ENCODE assay signal across 25 mouse cellular contexts in the genomic region with DNA sequence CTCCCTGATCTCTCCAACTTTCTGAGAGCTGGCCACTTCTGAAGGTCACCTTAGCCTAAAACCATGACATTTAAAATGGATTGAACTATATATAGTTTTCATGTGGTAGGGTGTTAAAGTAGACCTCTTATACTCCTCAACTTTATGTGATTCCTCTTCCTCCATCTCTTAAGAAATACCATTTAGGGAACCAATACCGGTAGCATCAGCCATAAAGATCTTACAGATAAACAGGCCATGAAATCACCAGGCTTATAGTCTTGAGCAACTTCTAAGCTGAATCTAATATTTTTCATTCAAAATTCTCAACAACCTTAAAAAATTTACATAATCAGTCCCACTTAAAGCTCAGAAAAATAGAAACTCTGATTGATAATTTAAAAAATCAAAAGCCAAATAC. TPM values are rescaled to one million over a fixed set of nuclear protein-coding genes. Genes with fewer than 3 reads are reported as not detected.
DNase-seq lines count a peak whose midpoint lies in the region; ATAC-seq lines count a peak whose summit lies in the region.
"Had no signal": no experiment of that assay in that cellular context is flagged by ENCODE, and none has a peak within 500 bp of the region (broad histone marks: within the 10 kb centered on the region; RNA-seq: fewer than 3 reads in every experiment).

No protein-coding gene starts in this region.

- H3K4me3 ChIP-seq in midbrain, embryonic 11.5 days (ENCODE audit: low read depth, low read length) = no peak overlapping the region
- H3K4me3 ChIP-seq in midbrain, embryonic 14.5 days (replicated peaks; ENCODE audit: low read depth, low read length) = no peak overlapping the region
- H3K4me3 ChIP-seq in heart, embryonic 11.5 days (ENCODE audit: low read depth, low read length) = no peak overlapping the region
- H3K4me3 ChIP-seq in hindbrain, embryonic 16.5 days (ENCODE audit: low read length) = no peak overlapping the region
- H3K4me3 ChIP-seq: embryonic facial prominence, embryonic 13.5 days; embryonic facial prominence, embryonic 15.5 days; erythroblast, embryonic 14.5 days; forebrain, embryonic 10.5 days; forebrain, embryonic 12.5 days had no signal

- H3K27me3 ChIP-seq in midbrain, embryonic 11.5 days (ENCODE audit: control insufficient read depth, insufficient read depth, low read length) = no peaks in the 10 kb centered on the region
- no peaks in the 10 kb centered on the region for H3K27me3 ChIP-seq in midbrain, embryonic 14.5 days (ENCODE audit: control insufficient read depth, insufficient read depth, low read length)
- no peaks in the 10 kb centered on the region for H3K27me3 ChIP-seq in heart, embryonic 11.5 days (ENCODE audit: control insufficient read depth, insufficient read depth, low read length)
- no peaks in the 10 kb centered on the region for H3K27me3 ChIP-seq in hindbrain, embryonic 16.5 days (replicated peaks; ENCODE audit: control insufficient read depth, insufficient read depth, low read length)
- H3K27me3 ChIP-seq: embryonic facial prominence, embryonic 13.5 days; embryonic facial prominence, embryonic 15.5 days; forebrain, embryonic 12.5 days had no signal

- no peak for ATAC-seq in midbrain, embryonic 11.5 days (ENCODE audit: low FRiP score)
- no peak for ATAC-seq in midbrain, embryonic 14.5 days (ENCODE audit: low FRiP score, low TSS enrichment)
- peak; percentile 58 for ATAC-seq in common myeloid progenitor, adult 5-6 weeks (replicated peaks; ENCODE audit: low read depth, poor library complexity, severe bottlenecking)
- 0 out of 2 replicates have a peak, but pooled peaks have one; percentile 15 for ATAC-seq in megakaryocyte, adult 5-6 weeks (ENCODE audit: poor library complexity, severe bottlenecking)
- ATAC-seq in heart, embryonic 11.5 days (replicated peaks; ENCODE audit: insufficient number of reproducible peaks, low FRiP score, low TSS enrichment) = no peak
- no peak for ATAC-seq in hindbrain, embryonic 16.5 days
- ATAC-seq: activated CD4-positive, CD25-positive, alpha-beta regulatory T cell, adult 4 months; forebrain, embryonic 14.5 days; forebrain, embryonic 16.5 days; Patski had no signal

- no peaks in the 10 kb centered on the region for H3K9me3 ChIP-seq in midbrain, embryonic 11.5 days (ENCODE audit: control insufficient read depth, low read length)
- no peaks in the 10 kb centered on the region for H3K9me3 ChIP-seq in midbrain, embryonic 14.5 days (ENCODE audit: control insufficient read depth, low read length)
- H3K9me3 ChIP-seq in heart, embryonic 11.5 days (replicated peaks; ENCODE audit: control insufficient read depth, low read length) = no peaks in the 10 kb centered on the region
- H3K9me3 ChIP-seq in hindbrain, embryonic 16.5 days (ENCODE audit: control insufficient read depth, low read length) = no peaks in the 10 kb centered on the region
- H3K9me3 ChIP-seq: embryonic facial prominence, embryonic 13.5 days; embryonic facial prominence, embryonic 15.5 days; forebrain, embryonic 10.5 days; forebrain, embryonic 12.5 days had no signal

- peaks cover 5% of the 10 kb centered on the region; the same call in 1 of the 2 replicates for H3K4me1 ChIP-seq in midbrain, embryonic 11.5 days (ENCODE audit: control insufficient read depth, insufficient read depth, low read length)
- H3K4me1 ChIP-seq in midbrain, embryonic 14.5 days (ENCODE audit: control insufficient read depth, insufficient read depth, low read length) = peaks cover 7% of the 10 kb centered on the region; the same call in 1 of the 2 replicates
- no peaks in the 10 kb centered on the region for H3K4me1 ChIP-seq in heart, embryonic 11.5 days (ENCODE audit: control insufficient read depth, insufficient read depth, low read length)
- no peaks in the 10 kb centered on the region for H3K4me1 ChIP-seq in hindbrain, embryonic 16.5 days (ENCODE audit: control insufficient read depth, insufficient read depth, low read depth, low read length)
- H3K4me1 ChIP-seq: embryonic facial prominence, embryonic 13.5 days; embryonic facial prominence, embryonic 15.5 days had no signal

- H3K27ac ChIP-seq in midbrain, embryonic 11.5 days (ENCODE audit: low read depth, low read length) = no peak overlapping the region
- no peak overlapping the region for H3K27ac ChIP-seq in midbrain, embryonic 14.5 days (replicated peaks; ENCODE audit: low read depth, low read length)
- no peak overlapping the region for H3K27ac ChIP-seq in heart, embryonic 11.5 days (ENCODE audit: low read depth, low read length)
- no peak overlapping the region for H3K27ac ChIP-seq in hindbrain, embryonic 16.5 days (ENCODE audit: low read depth, low read length)
- H3K27ac ChIP-seq: embryonic facial prominence, embryonic 13.5 days; embryonic facial prominence, embryonic 15.5 days; forebrain, embryonic 10.5 days; forebrain, embryonic 12.5 days had no signal

- no peak overlapping the region for H3K4me2 ChIP-seq in midbrain, embryonic 11.5 days
- no peak overlapping the region for H3K4me2 ChIP-seq in midbrain, embryonic 14.5 days (ENCODE audit: low read length)
- H3K4me2 ChIP-seq in heart, embryonic 11.5 days = no peak overlapping the region
- H3K4me2 ChIP-seq in hindbrain, embryonic 16.5 days (ENCODE audit: low read length) = no peak overlapping the region
- H3K4me2 ChIP-seq: embryonic facial prominence, embryonic 13.5 days; embryonic facial prominence, embryonic 15.5 days; forebrain, embryonic 12.5 days had no signal

- peak; percentile 39 for DNase-seq in midbrain, embryonic 11.5 days (ENCODE audit: low spot score, missing footprints)
- DNase-seq in midbrain, embryonic 14.5 days = no peak
- DNase-seq in frontal cortex, adult 2 months (ENCODE audit: extremely low spot score in 1 of 2, low spot score in 1 of 2) = no peak
- DNase-seq: adrenal gland, adult 8-10 months; adrenal gland, postnatal 14 days; adrenal gland, postnatal 36 days; cerebellum, adult 11-12 months; cerebellum, adult 2 months; cerebellum, adult 9-10 months; cerebellum, postnatal 10 days; cerebellum, postnatal 25 days; embryo, embryonic 11 days had no signal

- H3K36me3 ChIP-seq in midbrain, embryonic 11.5 days (ENCODE audit: control insufficient read depth, insufficient read depth, low read length) = no peaks in the 10 kb centered on the region
- no peaks in the 10 kb centered on the region for H3K36me3 ChIP-seq in midbrain, embryonic 14.5 days (ENCODE audit: control insufficient read depth, insufficient read depth, low read length)
- H3K36me3 ChIP-seq in heart, embryonic 11.5 days (ENCODE audit: control insufficient read depth, insufficient read depth, low read length) = no peaks in the 10 kb centered on the region
- H3K36me3 ChIP-seq in hindbrain, embryonic 16.5 days (ENCODE audit: control insufficient read depth, insufficient read depth, low read length) = no peaks in the 10 kb centered on the region
- H3K36me3 ChIP-seq: embryonic facial prominence, embryonic 13.5 days; embryonic facial prominence, embryonic 15.5 days; forebrain, embryonic 10.5 days; forebrain, embryonic 12.5 days had no signal

- H3K9ac ChIP-seq in midbrain, embryonic 11.5 days (ENCODE audit: low read length) = no peak overlapping the region
- no peak overlapping the region for H3K9ac ChIP-seq in midbrain, embryonic 14.5 days (replicated peaks; ENCODE audit: low read length)
- H3K9ac ChIP-seq in heart, embryonic 11.5 days (ENCODE audit: low read depth, low read length) = no peak overlapping the region
- H3K9ac ChIP-seq in hindbrain, embryonic 16.5 days (ENCODE audit: low read depth, low read length) = no peak overlapping the region
- H3K9ac ChIP-seq: embryonic facial prominence, embryonic 13.5 days; embryonic facial prominence, embryonic 15.5 days; forebrain, embryonic 12.5 days had no signal

- 97% methylated on average over 1 of the region's 1 CpGs for WGBS in midbrain, embryonic 11.5 days
- WGBS in midbrain, embryonic 14.5 days = 96% methylated on average over 1 of the region's 1 CpGs
- 80% methylated on average over 1 of the region's 1 CpGs for WGBS in heart, embryonic 11.5 days (ENCODE audit: insufficient replicate concordance)
- whole genome bisulfite sequencing in hindbrain, embryonic 16.5 days = 95% methylated on average over 1 of the region's 1 CpGs

RNA-seq across cellular contexts. Expression of a gene that starts 56.2 kb away (rescaled TPM):
- 0.76 and 2.0 TPM in 2 replicates for polyA plus RNA-seq in midbrain, embryonic 11.5 days (2014; fragmentation: Nextera tagmentation; extraction: Ambion mirVana)
- polyA plus RNA-seq in midbrain, embryonic 14.5 days (2014; fragmentation: Nextera tagmentation; extraction: Ambion mirVana) = 0.72 TPM in 1 of 2 replicates, not detected in the other
- total RNA-seq in common myeloid progenitor, adult 5-6 weeks (2017) = 54.5 and 75.3 TPM in 2 replicates
- 12.9 and 18.5 TPM in 2 replicates for total RNA-seq in megakaryocyte, adult 5-6 weeks (2015)
- 5.9 and 8.3 TPM in 2 replicates for total RNA-seq in megakaryocyte, adult 5-6 weeks (2017)
- 2.4 and 3.1 TPM in 2 replicates for polyA plus RNA-seq in frontal cortex, adult 2 months (2012; rRNA removed)
- 1.0 and 1.8 TPM in 2 replicates for polyA plus RNA-seq in heart, embryonic 11.5 days (2014; fragmentation: Nextera tagmentation; extraction: Ambion mirVana)
- 0.81 and 1.1 TPM in 2 replicates for polyA plus RNA-seq in hindbrain, embryonic 16.5 days (2015; fragmentation: Nextera tagmentation; extraction: Ambion mirVana)
- polyA plus RNA-seq: forebrain, embryonic 16.5 days had no signal

Comparison
In these comparisons a context has a peak if more than half of its experiments do, and no peak if none do; other contexts are left out.
1. ATAC-seq: peak in common myeloid progenitor, adult 5-6 weeks (single experiment) and megakaryocyte, adult 5-6 weeks (single experiment); none in midbrain, embryonic 11.5 days (single experiment), midbrain, embryonic 14.5 days (single experiment), heart, embryonic 11.5 days (single experiment) and hindbrain, embryonic 16.5 days (single experiment).